Mouse (Mus musculus): ENCODE results near the gene Acot6. TPM values are rescaled to one million over a fixed set of nuclear protein-coding genes. Genes with fewer than 3 reads are reported as not detected.

Gene Acot6
- polyA plus RNA-seq, 1 experiment: 0.25 TPM

DNA sequence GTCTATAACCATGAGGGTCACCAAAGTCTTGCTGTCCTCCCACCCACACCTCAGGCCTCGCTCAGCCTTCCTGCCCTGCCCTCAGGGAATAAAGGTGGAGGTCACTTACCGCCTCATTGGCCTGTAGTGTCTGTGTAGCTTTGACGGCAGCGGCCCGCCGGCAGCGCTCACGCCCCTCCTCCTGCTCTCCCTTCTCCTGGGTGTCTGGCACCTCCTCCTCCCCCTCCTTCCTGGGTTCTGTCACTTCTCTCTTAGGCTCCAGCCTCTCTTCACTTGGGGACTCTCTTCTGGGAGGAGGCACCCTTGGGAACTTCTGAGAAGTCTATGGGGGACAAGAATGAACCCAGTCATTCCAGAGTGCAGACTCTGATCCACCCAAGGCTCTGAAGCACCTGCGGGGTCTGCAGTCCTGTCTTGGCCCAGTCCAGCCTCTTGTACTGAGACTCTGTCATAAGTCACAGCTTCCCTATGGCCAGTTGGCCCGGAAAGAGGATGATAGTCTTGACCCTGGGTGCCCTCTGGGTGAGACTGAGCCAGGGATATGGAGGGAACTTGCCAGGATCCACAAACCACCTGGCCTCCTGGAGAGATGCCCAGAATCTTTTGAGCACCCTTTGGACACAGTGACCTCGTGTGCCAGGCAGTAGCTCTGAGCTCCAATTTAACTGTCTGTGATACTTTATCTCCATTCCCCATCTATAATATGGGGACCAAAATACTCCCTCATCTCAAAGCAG is 54.5 kb downstream of the Acot6 start:
- H3K4me3 ChIP-seq (ENCODE audit: insufficient read depth, poor library complexity, severe bottlenecking): no peak overlapping the region
- peaks cover 74% of the 10 kb centered on the region for H3K36me3 ChIP-seq (ENCODE audit: control insufficient read depth, insufficient read depth)
- H3K79me3 ChIP-seq (ENCODE audit: low read depth): no peaks in the 10 kb centered on the region

GRCm38 (mm10) chr12:84155523-84155871 is 55.0 kb downstream of the Acot6 start:
- Histone ChIP-seq H3ac (ENCODE audit: control insufficient read depth, insufficient read length, low read depth) (no peak overlapping the region), H3K4me3 (ENCODE audit: insufficient read depth, poor library complexity, severe bottlenecking) (no peak overlapping the region), H3K27me3 (ENCODE audit: control insufficient read depth, insufficient read depth, insufficient read length) (no peaks in the 10 kb centered on the region), H3K79me3 (ENCODE audit: low read depth) (peaks cover 1% of the 10 kb centered on the region), H3K36me3 (ENCODE audit: control insufficient read depth, insufficient read depth) (peaks cover 75% of the 10 kb centered on the region), H3K79me2 (ENCODE audit: control insufficient read depth, insufficient read depth) (no peaks in the 10 kb centered on the region)
- TF ChIP-seq FOSL1 (IDR thresholded peaks at IDR 0.05; ENCODE audit: insufficient read depth, low read length, poor library complexity, severe bottlenecking): no peak
- TF ChIP-seq MYOD1 (IDR thresholded peaks at IDR 0.05; ENCODE audit: control insufficient read depth, insufficient read length, low read depth): no peak
- no peak for TF ChIP-seq CEBPB (IDR thresholded peaks at IDR 0.05; ENCODE audit: low read depth)

More for the DNA sequence above, 54.5 kb downstream of the Acot6 start:
- no peaks in the 10 kb centered on the region for H3K27me3 ChIP-seq (ENCODE audit: control insufficient read depth, insufficient read depth, insufficient read length)
- no peaks in the 10 kb centered on the region for H3K79me2 ChIP-seq (ENCODE audit: control insufficient read depth, insufficient read depth)
- no peak overlapping the region for H3ac ChIP-seq (ENCODE audit: control insufficient read depth, insufficient read length, low read depth)
- TF ChIP-seq MYOD1 (IDR thresholded peaks at IDR 0.05; ENCODE audit: control insufficient read depth, insufficient read length, low read depth): no peak

GRCm38 (mm10) chr12:84156210-84156609 is 55.8 kb downstream of the Acot6 start:
- H3ac ChIP-seq (ENCODE audit: control insufficient read depth, insufficient read length, low read depth): no peak overlapping the region
- no peaks in the 10 kb centered on the region for H3K27me3 ChIP-seq (ENCODE audit: control insufficient read depth, insufficient read depth, insufficient read length)
- TF ChIP-seq CTCF (IDR thresholded peaks at IDR 0.05; ENCODE audit: control insufficient read depth, insufficient read depth, insufficient read length) (no peak), CEBPB (IDR thresholded peaks at IDR 0.05; ENCODE audit: low read depth) (no peak), FOSL1 (IDR thresholded peaks at IDR 0.05; ENCODE audit: insufficient read depth, low read length, poor library complexity, severe bottlenecking) (no peak), MYOD1 (IDR thresholded peaks at IDR 0.05; ENCODE audit: control insufficient read depth, insufficient read length, low read depth) (no peak), MYOG (IDR thresholded peaks at IDR 0.05; ENCODE audit: control insufficient read depth, extremely low read depth, insufficient read length) (no peak), USF1 (IDR thresholded peaks at IDR 0.05; ENCODE audit: low read depth) (no peak), MAX (IDR thresholded peaks at IDR 0.05) (no peak)
- peaks cover 76% of the 10 kb centered on the region for H3K36me3 ChIP-seq (ENCODE audit: control insufficient read depth, insufficient read depth)
- no peak overlapping the region for H3K4me3 ChIP-seq (ENCODE audit: insufficient read depth, poor library complexity, severe bottlenecking)
- H3K79me3 ChIP-seq (ENCODE audit: low read depth): peaks cover 3% of the 10 kb centered on the region
- H3K79me2 ChIP-seq (ENCODE audit: control insufficient read depth, insufficient read depth): no peaks in the 10 kb centered on the region

DNA sequence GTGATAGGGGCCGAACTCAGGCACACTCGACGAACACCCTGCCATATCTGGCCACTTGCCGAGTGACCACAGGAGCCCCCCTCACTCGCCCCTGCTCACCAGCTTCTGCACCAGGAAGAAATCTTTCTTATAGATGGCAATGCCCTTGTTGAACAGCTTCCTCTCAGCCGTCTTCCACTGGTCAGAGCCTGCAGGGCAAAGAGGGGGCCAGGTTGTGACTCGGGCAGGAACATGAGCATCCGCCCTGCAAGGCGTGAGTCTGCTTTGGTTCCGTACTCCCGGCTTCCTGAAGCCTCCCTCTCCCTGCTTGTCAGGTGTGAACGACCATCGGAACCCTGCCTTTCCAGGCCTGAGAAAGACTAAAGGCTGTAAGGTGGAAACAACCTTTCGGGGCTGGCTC is 57.7 kb downstream of the Acot6 start:
- no peaks in the 10 kb centered on the region for H3K79me2 ChIP-seq (ENCODE audit: control insufficient read depth, insufficient read depth)
- peaks cover 3% of the 10 kb centered on the region for H3K79me3 ChIP-seq (ENCODE audit: low read depth)
- H3ac ChIP-seq (ENCODE audit: control insufficient read depth, insufficient read length, low read depth): no peak overlapping the region
- H3K27me3 ChIP-seq (ENCODE audit: control insufficient read depth, insufficient read depth, insufficient read length): no peaks in the 10 kb centered on the region
- H3K4me3 ChIP-seq (ENCODE audit: insufficient read depth, poor library complexity, severe bottlenecking): no peak overlapping the region
- TF ChIP-seq MYOG (IDR thresholded peaks at IDR 0.05; ENCODE audit: control insufficient read depth, extremely low read depth, insufficient read length) (no peak), CEBPB (IDR thresholded peaks at IDR 0.05; ENCODE audit: low read depth) (no peak), USF1 (IDR thresholded peaks at IDR 0.05; ENCODE audit: low read depth) (no peak), FOSL1 (IDR thresholded peaks at IDR 0.05; ENCODE audit: insufficient read depth, low read length, poor library complexity, severe bottlenecking) (no peak), CTCF (IDR thresholded peaks at IDR 0.05; ENCODE audit: control insufficient read depth, insufficient read depth, insufficient read length) (no peak), MYOD1 (IDR thresholded peaks at IDR 0.05; ENCODE audit: control insufficient read depth, insufficient read length, low read depth) (no peak), MAX (IDR thresholded peaks at IDR 0.05) (no peak)
- H3K36me3 ChIP-seq (ENCODE audit: control insufficient read depth, insufficient read depth): peaks cover 73% of the 10 kb centered on the region

DNA sequence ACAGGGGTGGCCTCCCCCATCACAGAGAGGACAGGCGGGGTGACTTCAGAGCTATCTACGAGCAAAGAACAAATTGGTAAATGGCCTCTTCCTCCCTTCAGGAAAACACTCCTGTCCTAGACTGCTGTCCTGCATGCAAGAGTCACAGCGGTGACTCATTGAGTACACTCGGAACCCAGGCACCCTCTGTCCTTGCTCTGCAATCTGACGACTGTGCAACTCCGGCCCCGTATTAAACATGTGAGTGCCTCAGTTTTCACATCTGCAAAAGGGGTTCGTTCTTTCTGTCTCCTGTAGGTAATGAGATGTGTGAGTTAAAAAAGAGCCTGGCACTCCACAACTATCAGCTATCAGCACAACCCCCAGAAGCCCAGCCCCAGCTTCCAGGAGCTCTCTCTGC is 60.0 kb downstream of the Acot6 start:
- Histone ChIP-seq H3ac (ENCODE audit: control insufficient read depth, insufficient read length, low read depth) (no peak overlapping the region), H3K27me3 (ENCODE audit: control insufficient read depth, insufficient read depth, insufficient read length) (no peaks in the 10 kb centered on the region), H3K4me3 (ENCODE audit: insufficient read depth, poor library complexity, severe bottlenecking) (no peak overlapping the region), H3K36me3 (ENCODE audit: control insufficient read depth, insufficient read depth) (peaks cover 68% of the 10 kb centered on the region), H3K79me2 (ENCODE audit: control insufficient read depth, insufficient read depth) (peaks cover 11% of the 10 kb centered on the region), H3K79me3 (ENCODE audit: low read depth) (peaks cover 15% of the 10 kb centered on the region)
- TF ChIP-seq MYOG (IDR thresholded peaks at IDR 0.05; ENCODE audit: control insufficient read depth, extremely low read depth, insufficient read length): no peak
- no peak for TF ChIP-seq USF1 (IDR thresholded peaks at IDR 0.05; ENCODE audit: low read depth)
- TF ChIP-seq CEBPB (IDR thresholded peaks at IDR 0.05; ENCODE audit: low read depth): no peak
- TF ChIP-seq CTCF (IDR thresholded peaks at IDR 0.05; ENCODE audit: control insufficient read depth, insufficient read depth, insufficient read length): no peak
- TF ChIP-seq MYOD1 (IDR thresholded peaks at IDR 0.05; ENCODE audit: control insufficient read depth, insufficient read length, low read depth): no peak
- no peak for TF ChIP-seq MAX (IDR thresholded peaks at IDR 0.05)
- TF ChIP-seq FOSL1 (IDR thresholded peaks at IDR 0.05; ENCODE audit: insufficient read depth, low read length, poor library complexity, severe bottlenecking): no peak

Other genes starting within 250 kb of the Acot6 start
- 11.2 TPM for gene Numb, start 178.7 kb upstream of the Acot6 start, polyA plus RNA-seq (2012; fragmentation: generic; extraction: Trizol)
- gene Riox1, start 150.0 kb upstream of the Acot6 start, polyA plus RNA-seq (2012; fragmentation: generic; extraction: Trizol): 18.7 TPM
- gene Heatr4, start 115.8 kb upstream of the Acot6 start, polyA plus RNA-seq (2012; fragmentation: generic; extraction: Trizol): not detected
- gene Acot2, start 112.8 kb upstream of the Acot6 start, polyA plus RNA-seq (2012; fragmentation: generic; extraction: Trizol): 2.6 TPM
- 0.41 TPM for gene Acot1, start 91.2 kb upstream of the Acot6 start, polyA plus RNA-seq (2012; fragmentation: generic; extraction: Trizol)
- under 0.01 TPM for gene Acot4, start 62.3 kb upstream of the Acot6 start, polyA plus RNA-seq (2012; fragmentation: generic; extraction: Trizol)
- gene Gm49366, start 61.7 kb upstream of the Acot6 start, polyA plus RNA-seq (2012; fragmentation: generic; extraction: Trizol): not detected
- not detected for gene Acot3, start 48.5 kb upstream of the Acot6 start, polyA plus RNA-seq (2012; fragmentation: generic; extraction: Trizol)
- not detected for gene Acot5, start 31.3 kb upstream of the Acot6 start, polyA plus RNA-seq (2012; fragmentation: generic; extraction: Trizol)
- gene Dnal1, start 13.7 kb downstream of the Acot6 start, polyA plus RNA-seq (2012; fragmentation: generic; extraction: Trizol): 4.7 TPM
- gene Pnma1, start 47.8 kb downstream of the Acot6 start, polyA plus RNA-seq (2012; fragmentation: generic; extraction: Trizol): 0.46 TPM
- 6.5 TPM for gene Elmsan1, start 118.2 kb downstream of the Acot6 start, polyA plus RNA-seq (2012; fragmentation: generic; extraction: Trizol)
- gene Ptgr2, start 184.6 kb downstream of the Acot6 start, polyA plus RNA-seq (2012; fragmentation: generic; extraction: Trizol): 13.3 TPM
- 23.5 TPM for gene Zfp410, start 216.2 kb downstream of the Acot6 start, polyA plus RNA-seq (2012; fragmentation: generic; extraction: Trizol)